Mouse (Mus musculus): ENCODE data around the gene Col4a2. TPM values are rescaled to one million over a fixed set of nuclear protein-coding genes. Genes with fewer than 3 reads are reported as not detected.

Col4a2 gene
- polyA plus RNA-seq (2012; rRNA removed): 154 and 161 TPM in 2 replicates

DNA sequence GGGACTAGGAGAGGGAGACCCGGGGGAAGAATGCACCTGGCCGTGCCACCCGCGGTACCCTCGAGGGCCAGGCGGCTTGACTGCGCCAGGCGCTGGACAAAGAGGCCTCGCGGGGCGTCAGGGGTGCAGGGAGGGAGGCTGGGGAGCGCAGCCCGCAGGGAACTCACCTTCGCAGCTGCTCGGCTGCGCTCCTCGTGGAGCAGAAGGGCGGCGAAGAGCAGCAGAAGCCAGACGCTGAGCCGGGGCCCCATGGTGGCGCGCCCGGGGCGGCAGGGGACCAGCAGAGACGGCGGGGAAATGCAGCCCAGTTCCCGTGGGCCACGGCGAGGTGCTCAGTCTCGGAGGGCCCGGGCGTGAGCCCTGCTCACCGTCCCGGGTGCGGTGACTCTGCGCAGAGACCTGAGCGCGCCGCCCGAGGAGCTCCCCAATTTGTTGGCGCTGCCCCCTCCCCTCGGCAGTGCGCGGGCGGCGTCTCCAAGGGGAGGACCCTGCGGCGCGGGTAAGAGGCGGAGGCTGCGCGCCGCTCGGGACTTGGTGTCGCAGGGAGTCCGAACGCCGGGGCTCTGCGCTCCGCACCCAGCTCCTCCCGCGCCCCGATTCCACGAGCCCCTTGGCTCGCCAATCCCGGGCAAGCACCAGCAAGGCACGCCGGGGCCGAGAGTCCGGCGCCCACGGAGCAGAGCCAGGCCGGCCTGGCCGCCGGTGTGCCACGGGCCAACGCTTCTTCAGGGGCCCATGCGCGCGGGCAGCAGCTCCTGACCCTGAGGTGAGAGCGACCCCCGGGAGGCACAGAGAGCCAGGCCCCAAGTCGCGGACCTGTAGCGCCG is at the start of gene Col4a2, which contains the start of gene Col4a1:
Gene Col4a2, plus strand, starts transcription at position 457 of the 827 bp plus-strand sequence.
Gene Col4a1, minus strand, starts transcription at position 478 of the 827 bp plus-strand sequence.

DNA sequence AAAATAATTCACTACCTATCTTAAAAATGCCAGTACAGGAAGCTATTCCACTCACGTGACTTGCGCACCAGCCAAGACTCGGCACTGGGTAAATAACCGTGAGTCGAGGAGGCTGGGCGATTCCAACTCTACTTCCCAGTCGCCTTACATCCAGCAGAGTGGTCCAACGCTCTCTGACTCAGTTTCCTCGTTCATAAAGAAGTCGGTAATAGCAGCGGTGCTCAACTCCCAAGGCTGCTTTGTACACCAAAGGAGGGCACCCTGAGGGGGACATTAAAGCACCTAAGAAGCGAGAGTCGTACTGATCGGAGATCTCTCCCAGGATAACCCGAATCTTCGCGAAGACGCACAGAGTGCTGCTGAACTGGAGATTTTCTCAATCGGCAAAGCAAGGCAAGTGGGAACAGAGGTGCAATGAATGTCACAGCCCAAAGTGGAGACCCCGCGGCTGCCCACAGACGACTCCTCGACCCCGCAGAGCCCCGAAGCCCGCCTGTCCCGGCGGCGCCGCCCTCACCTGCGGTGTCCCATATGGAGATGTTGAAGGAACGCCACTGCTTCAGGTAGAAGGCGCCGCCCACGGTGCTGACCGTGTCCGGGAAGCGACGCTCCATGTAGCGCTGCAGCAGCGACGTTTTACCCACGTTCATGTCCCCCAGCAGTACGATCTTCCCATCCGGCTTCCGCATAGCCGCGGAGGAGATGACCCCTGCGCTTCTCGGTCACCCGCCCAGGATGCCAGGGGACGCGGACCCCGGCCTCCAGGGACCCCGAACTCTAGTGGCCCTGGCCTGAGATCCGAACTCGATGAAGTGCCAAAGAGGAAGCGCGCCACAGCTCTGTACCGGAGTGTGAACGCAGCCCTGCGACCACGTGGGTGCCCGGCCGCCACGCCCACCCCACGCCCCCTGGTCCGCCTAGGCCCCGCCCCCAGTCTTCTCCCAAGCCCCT is 165.5 kb downstream of the Col4a2 start, which contains the start of gene Rab20:
Gene Rab20, minus strand, starts transcription at position 900 of the 951 bp plus-strand sequence.

DNA sequence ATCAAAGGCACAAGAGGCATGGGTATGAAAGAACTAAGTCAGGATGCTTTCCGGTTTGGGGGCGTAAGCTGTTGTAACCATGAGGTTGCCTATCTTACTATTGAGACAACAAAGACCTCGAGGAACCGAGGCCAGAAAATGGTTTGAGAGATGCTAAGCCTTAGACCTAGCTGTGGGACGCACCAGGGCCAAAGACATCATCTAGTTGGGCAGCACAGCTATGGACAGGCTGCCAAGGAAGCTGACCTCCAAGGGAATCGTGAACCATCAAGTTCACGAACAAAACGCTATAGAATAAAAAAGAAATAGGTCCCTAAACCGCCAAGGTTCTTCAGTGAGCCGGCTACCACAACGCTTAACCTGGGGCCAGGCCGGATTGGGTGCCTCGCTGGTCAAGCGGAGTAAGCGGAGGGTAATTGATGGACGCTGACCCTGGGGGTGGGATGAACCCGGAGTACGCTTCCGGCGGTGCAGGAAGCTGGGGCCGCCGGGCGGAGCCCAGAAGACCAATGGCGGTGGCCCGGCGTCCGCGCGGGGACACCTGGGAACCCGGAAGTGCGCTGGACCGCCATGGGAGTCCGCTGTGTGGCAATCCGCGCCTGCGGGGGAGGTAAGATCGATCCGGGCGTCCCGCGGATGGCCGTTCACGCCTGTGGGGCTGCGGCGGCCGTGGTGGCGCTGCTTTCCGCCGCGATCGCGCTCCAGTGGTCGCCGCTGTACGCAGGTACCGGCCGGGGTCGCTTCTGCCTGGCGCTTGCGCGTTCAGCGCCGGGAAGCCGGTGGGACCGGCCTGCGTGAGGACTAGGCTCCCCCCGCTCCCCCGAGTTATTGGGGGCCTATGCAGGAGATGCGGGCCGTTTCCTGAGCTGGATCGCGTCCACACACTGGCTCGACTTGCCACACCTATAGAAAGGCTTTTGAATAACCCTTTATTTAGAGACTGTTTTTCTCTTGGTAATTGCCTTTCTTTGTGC is 184.7 kb downstream of the Col4a2 start, which contains the start of gene Naxd:
Gene Naxd, plus strand, starts transcription at position 490 of the 974 bp plus-strand sequence.

Other genes starting within 250 kb of the Col4a2 start
- gene Col4a1, start within 50 bp of the Col4a2 start, polyA plus RNA-seq (2012; rRNA removed): 679 and 768 TPM in 2 replicates
- 37.9 and 45.7 TPM in 2 replicates for gene Rab20, start 165.9 kb downstream of the Col4a2 start, polyA plus RNA-seq (2012; rRNA removed)
- 142 and 145 TPM in 2 replicates for gene Naxd, start 184.7 kb downstream of the Col4a2 start, polyA plus RNA-seq (2012; rRNA removed)
- 77.6 and 91.8 TPM in 2 replicates for gene Cars2, start 238.0 kb downstream of the Col4a2 start, polyA plus RNA-seq (2012; rRNA removed)
- 17.6 and 20.0 TPM in 2 replicates for gene Ing1, start 242.8 kb downstream of the Col4a2 start, polyA plus RNA-seq (2012; rRNA removed)